Mouse (Mus musculus): ENCODE data around the gene Cdc40. TPM values are rescaled to one million over a fixed set of nuclear protein-coding genes. Genes with fewer than 3 reads are reported as not detected.
A peak's percentile ranks its signal among the peaks of the same experiment; 100 is the strongest.

Cdc40 gene
- polyA plus RNA-seq, 1 experiment from 2014 or later: 25.9 TPM

DNA sequence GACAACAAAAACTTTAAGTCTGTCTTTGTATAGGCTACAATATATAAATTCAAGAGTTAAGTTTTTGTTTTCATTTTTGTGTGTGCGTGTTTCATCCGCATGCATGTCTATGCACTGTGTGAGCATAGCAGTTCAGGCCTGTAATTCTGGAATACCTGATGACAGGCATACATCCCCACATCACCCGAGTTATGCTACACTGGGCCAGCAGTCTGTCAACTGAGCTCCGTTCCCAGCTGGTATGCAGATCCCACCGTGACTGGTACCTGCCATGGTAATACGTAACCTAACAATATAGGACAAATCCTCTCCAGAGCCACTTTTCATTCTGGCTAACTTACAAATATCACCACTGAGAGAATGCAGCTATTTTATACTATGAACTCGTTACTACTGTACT is 26.4 kb downstream of the Cdc40 start:
- Histone ChIP-seq H3K27ac (no peak overlapping the region), H3K4me3 (no peak overlapping the region), H3K9me3 (no peaks in the 10 kb centered on the region), H3K4me1 (replicated peaks) (peaks cover 4% of the 10 kb centered on the region; the same call in 1 of the 2 replicates), H3K9ac (no peak overlapping the region), H3K36me3 (peaks cover 4% of the 10 kb centered on the region; the same call in 1 of the 2 replicates), H3K27me3 (no peaks in the 10 kb centered on the region), H3K4me2 (no peak overlapping the region)
- ATAC-seq (ENCODE audit: low FRiP score): no peak
- WGBS: 84% methylated on average over 7 of the region's 7 CpGs

- WGBS: 83% methylated on average over 2 of the region's 2 CpGs
- no peak overlapping the region for H3K27ac ChIP-seq
- H3K4me3 ChIP-seq: no peak overlapping the region
- no peaks in the 10 kb centered on the region for H3K27me3 ChIP-seq
- no peaks in the 10 kb centered on the region for H3K9me3 ChIP-seq
- ATAC-seq (ENCODE audit: low FRiP score): no peak
- H3K4me2 ChIP-seq: no peak overlapping the region
- peaks cover 4% of the 10 kb centered on the region; the same call in 1 of the 2 replicates for H3K4me1 ChIP-seq (replicated peaks)
- H3K9ac ChIP-seq: no peak overlapping the region
- peaks cover 4% of the 10 kb centered on the region; the same call in 1 of the 2 replicates for H3K36me3 ChIP-seq
Observed at GRCm38 (mm10) chr10:40855616-40856015, 27.5 kb downstream of the Cdc40 start.

DNA sequence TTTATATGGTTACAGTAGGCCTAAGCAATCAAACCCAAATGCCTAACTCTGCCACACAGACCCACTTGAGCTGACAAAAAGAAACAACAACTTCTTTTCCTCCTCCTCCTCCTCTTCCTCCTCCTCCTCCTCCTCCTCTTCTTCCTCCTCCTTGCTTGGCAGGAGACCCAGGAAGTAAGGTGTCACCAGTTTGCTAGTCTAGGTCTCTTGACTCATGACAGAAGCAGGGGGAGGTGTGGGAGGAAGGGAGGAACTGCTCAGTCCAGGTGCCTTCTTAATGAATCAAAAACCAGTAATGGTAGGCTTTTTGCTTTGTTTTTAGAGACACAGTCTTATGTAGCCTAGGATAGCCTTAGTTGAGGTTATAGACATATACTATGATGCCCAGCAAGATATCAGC is 32.0 kb downstream of the Cdc40 start:
- no peak overlapping the region for H3K4me3 ChIP-seq
- no peak overlapping the region for H3K27ac ChIP-seq
- ATAC-seq (ENCODE audit: low FRiP score): no peak
- no peaks in the 10 kb centered on the region for H3K9me3 ChIP-seq
- H3K27me3 ChIP-seq: no peaks in the 10 kb centered on the region
- H3K36me3 ChIP-seq: peaks cover 24% of the 10 kb centered on the region
- H3K4me1 ChIP-seq (replicated peaks): no peaks in the 10 kb centered on the region
- H3K4me2 ChIP-seq: no peak overlapping the region
- no peak overlapping the region for H3K9ac ChIP-seq

GRCm38 (mm10) chr10:40850644-40851043 is 32.5 kb downstream of the Cdc40 start:
- 95% methylated on average over 2 of the region's 2 CpGs for WGBS
- no peaks in the 10 kb centered on the region for H3K4me1 ChIP-seq (replicated peaks)
- H3K27ac ChIP-seq: no peak overlapping the region
- no peak for ATAC-seq (ENCODE audit: low FRiP score)
- H3K4me3 ChIP-seq: no peak overlapping the region
- H3K36me3 ChIP-seq: peaks cover 25% of the 10 kb centered on the region
- no peak overlapping the region for H3K4me2 ChIP-seq
- no peaks in the 10 kb centered on the region for H3K27me3 ChIP-seq
- H3K9ac ChIP-seq: no peak overlapping the region
- no peaks in the 10 kb centered on the region for H3K9me3 ChIP-seq

DNA sequence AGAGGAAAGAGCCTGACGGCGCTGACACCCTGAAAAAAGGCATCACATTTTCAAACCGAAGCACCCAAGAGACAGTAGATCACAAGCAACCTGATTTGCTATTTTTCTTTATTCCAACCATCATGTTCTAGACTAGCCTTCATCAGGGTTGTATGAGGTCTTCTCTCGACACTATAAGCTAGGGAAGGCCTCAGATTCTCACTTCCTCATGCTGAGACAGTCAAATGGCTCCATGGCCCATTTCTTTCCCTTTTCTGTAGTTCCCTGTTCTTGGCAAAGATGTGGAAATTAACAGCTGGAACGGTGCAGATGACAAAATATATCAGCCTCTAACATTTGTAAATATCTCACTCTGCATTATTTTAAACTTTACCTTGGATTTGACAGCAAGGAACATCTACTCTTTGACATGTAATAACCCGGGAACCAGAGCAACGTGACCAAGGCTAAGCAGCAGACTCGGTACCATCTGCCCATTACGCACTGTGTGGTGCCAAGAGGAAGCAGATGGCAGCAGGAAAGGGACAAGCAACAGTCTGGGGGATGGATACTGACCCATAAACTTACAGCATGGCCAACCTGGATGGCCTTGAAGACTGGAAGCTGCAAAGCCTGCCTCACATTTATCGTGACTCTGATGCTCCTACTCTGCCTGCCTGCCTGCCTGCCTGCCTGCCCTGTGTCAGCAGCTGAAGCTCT is 35.8 kb downstream of the Cdc40 start:
- 90% methylated on average over 10 of the region's 10 CpGs for WGBS

GRCm38 (mm10) chr10:40845626-40846025 is 37.5 kb downstream of the Cdc40 start:
- H3K27ac ChIP-seq: no peak overlapping the region
- ATAC-seq (ENCODE audit: low FRiP score): no peak
- H3K36me3 ChIP-seq: peaks cover 62% of the 10 kb centered on the region
- no peak overlapping the region for H3K4me2 ChIP-seq
- no peaks in the 10 kb centered on the region for H3K9me3 ChIP-seq
- no peak overlapping the region for H3K9ac ChIP-seq
- 88% methylated on average over 6 of the region's 6 CpGs for WGBS
- H3K4me1 ChIP-seq (replicated peaks): peaks cover 3% of the 10 kb centered on the region; the same call in 1 of the 2 replicates
- H3K4me3 ChIP-seq: no peak overlapping the region
- H3K27me3 ChIP-seq: no peaks in the 10 kb centered on the region

More for the DNA sequence above, 35.8 kb downstream of the Cdc40 start:
- Histone ChIP-seq H3K9ac (no peak overlapping the region), H3K4me1 (replicated peaks) (peaks cover 3% of the 10 kb centered on the region; the same call in 1 of the 2 replicates), H3K27ac (no peak overlapping the region), H3K27me3 (no peaks in the 10 kb centered on the region), H3K4me2 (no peak overlapping the region), H3K36me3 (peaks cover 50% of the 10 kb centered on the region), H3K9me3 (no peaks in the 10 kb centered on the region), H3K4me3 (no peak overlapping the region)
- no peak for ATAC-seq (ENCODE audit: low FRiP score)

- Histone ChIP-seq H3K4me2 (0 out of 2 replicates have a peak overlapping the region, but pooled peaks have one; percentile 15), H3K4me3 (no peak overlapping the region), H3K27ac (peak overlapping the region; percentile 64; the same call in 1 of the 2 replicates), H3K9me3 (no peaks in the 10 kb centered on the region), H3K9ac (0 out of 2 replicates have a peak overlapping the region, but pooled peaks have one; percentile 5), H3K27me3 (no peaks in the 10 kb centered on the region), H3K36me3 (peaks cover 69% of the 10 kb centered on the region), H3K4me1 (replicated peaks) (peaks cover 3% of the 10 kb centered on the region; the same call in 1 of the 2 replicates)
- peak; percentile 72 for ATAC-seq (ENCODE audit: low FRiP score)
- WGBS: 76% methylated on average over 10 of the region's 10 CpGs
Observed at GRCm38 (mm10) chr10:40844546-40844945, 38.6 kb downstream of the Cdc40 start.

GRCm38 (mm10) chr10:40843841-40844240 is 39.3 kb downstream of the Cdc40 start:
- 81% methylated on average over 5 of the region's 5 CpGs for WGBS
- ATAC-seq (ENCODE audit: low FRiP score): no peak
- no peak overlapping the region for H3K4me2 ChIP-seq
- H3K4me1 ChIP-seq (replicated peaks): peaks cover 3% of the 10 kb centered on the region; the same call in 1 of the 2 replicates
- H3K9ac ChIP-seq: no peak overlapping the region
- peaks cover 70% of the 10 kb centered on the region for H3K36me3 ChIP-seq
- peak overlapping the region; percentile 64 for H3K27ac ChIP-seq
- H3K9me3 ChIP-seq: no peaks in the 10 kb centered on the region
- no peak overlapping the region for H3K4me3 ChIP-seq
- no peaks in the 10 kb centered on the region for H3K27me3 ChIP-seq

DNA sequence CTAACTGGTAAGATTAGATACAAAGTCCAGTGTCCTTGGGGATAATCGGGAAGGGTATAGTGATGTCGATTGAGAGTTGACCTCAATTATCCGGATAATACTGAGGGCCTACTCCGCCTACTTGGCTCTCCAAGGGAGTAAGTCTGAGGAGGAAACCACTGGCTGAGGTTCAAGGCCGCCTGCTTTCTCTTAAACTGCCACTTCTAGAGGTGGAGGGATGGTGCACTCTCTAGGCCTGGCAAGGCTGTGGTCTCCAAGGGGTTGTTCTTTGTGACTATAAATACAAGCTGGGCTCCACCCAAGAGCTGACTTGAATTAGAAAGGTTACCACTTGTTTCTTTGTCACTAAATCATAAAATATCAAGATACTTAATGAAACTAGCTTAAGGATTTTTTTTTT is 43.0 kb downstream of the Cdc40 start:
- Histone ChIP-seq H3K9ac (no peak overlapping the region), H3K27ac (no peak overlapping the region), H3K27me3 (no peaks in the 10 kb centered on the region), H3K4me2 (no peak overlapping the region), H3K4me3 (no peak overlapping the region), H3K4me1 (replicated peaks) (peaks cover 3% of the 10 kb centered on the region; the same call in 1 of the 2 replicates), H3K36me3 (peaks cover 65% of the 10 kb centered on the region), H3K9me3 (no peaks in the 10 kb centered on the region)
- 89% methylated on average over 5 of the region's 5 CpGs for WGBS
- no peak for ATAC-seq (ENCODE audit: low FRiP score)

- no peak for ATAC-seq (ENCODE audit: low FRiP score)
Observed at GRCm38 (mm10) chr10:40831267-40831666, 51.8 kb downstream of the Cdc40 start.

DNA sequence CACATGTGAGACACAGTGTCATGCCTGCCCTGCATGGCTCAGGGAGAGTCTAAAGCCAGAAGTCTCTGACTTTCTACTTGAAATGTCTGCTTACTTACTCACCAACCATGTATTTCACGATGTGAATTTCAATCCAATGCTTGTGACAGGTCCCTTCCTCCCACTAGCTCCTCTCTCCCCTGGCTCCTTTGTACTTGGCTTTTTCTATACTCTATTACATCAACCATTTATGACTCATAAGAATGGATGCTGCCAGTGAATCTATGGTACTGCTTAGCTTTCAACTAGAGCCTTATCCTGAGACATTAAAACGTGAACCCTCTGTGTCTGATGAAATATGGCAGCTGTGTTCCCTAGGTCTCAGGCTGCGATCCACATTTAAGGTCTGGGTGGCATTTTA is 52.8 kb downstream of the Cdc40 start:
- Histone ChIP-seq H3K4me1 (replicated peaks) (no peaks in the 10 kb centered on the region), H3K9ac (no peak overlapping the region), H3K4me3 (no peak overlapping the region), H3K36me3 (peaks cover 40% of the 10 kb centered on the region), H3K9me3 (no peaks in the 10 kb centered on the region), H3K27ac (no peak overlapping the region), H3K4me2 (no peak overlapping the region), H3K27me3 (no peaks in the 10 kb centered on the region)
- ATAC-seq (ENCODE audit: low FRiP score): no peak
- 92% methylated on average over 3 of the region's 3 CpGs for WGBS

More at GRCm38 (mm10) chr10:40831267-40831666, 51.8 kb downstream of the Cdc40 start:
- Histone ChIP-seq H3K4me3 (no peak overlapping the region), H3K27ac (no peak overlapping the region), H3K4me1 (replicated peaks) (no peaks in the 10 kb centered on the region), H3K36me3 (peaks cover 48% of the 10 kb centered on the region), H3K27me3 (no peaks in the 10 kb centered on the region), H3K9me3 (no peaks in the 10 kb centered on the region), H3K4me2 (no peak overlapping the region), H3K9ac (no peak overlapping the region)
- 89% methylated on average over 6 of the region's 7 CpGs for WGBS

DNA sequence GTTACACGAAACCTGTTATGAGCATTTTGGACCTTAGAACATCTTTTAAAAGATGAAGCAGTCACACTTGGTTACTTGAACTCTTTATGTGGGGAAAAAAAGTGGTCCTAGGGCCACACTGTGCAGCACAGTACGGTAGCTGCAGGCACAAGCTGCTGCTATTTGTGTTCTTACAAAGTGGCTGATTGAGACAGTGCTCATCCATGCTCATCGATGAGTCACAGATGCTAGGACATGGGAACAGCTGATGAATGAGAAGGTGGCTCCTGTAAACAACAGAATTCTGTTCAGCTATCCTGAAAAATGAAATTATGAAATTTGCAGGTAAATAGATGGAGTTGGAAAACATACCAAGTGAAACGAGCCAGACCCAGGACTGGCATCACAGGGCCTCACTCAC is 55.4 kb downstream of the Cdc40 start:
- Histone ChIP-seq H3K9ac (no peak overlapping the region), H3K9me3 (no peaks in the 10 kb centered on the region), H3K4me2 (no peak overlapping the region), H3K27ac (no peak overlapping the region), H3K36me3 (peaks cover 17% of the 10 kb centered on the region), H3K4me3 (no peak overlapping the region), H3K27me3 (no peaks in the 10 kb centered on the region), H3K4me1 (replicated peaks) (no peaks in the 10 kb centered on the region)
- ATAC-seq (ENCODE audit: low FRiP score): no peak
- 86% methylated on average over 4 of the region's 4 CpGs for WGBS

- H3K4me1 ChIP-seq (replicated peaks): no peaks in the 10 kb centered on the region
- no peak for ATAC-seq (ENCODE audit: low FRiP score)
- H3K9me3 ChIP-seq: no peaks in the 10 kb centered on the region
- no peak overlapping the region for H3K4me2 ChIP-seq
- H3K36me3 ChIP-seq: peaks cover 9% of the 10 kb centered on the region
- H3K4me3 ChIP-seq: no peak overlapping the region
- H3K9ac ChIP-seq: no peak overlapping the region
- H3K27me3 ChIP-seq: no peaks in the 10 kb centered on the region
- H3K27ac ChIP-seq: no peak overlapping the region
- 80% methylated on average over 6 of the region's 6 CpGs for WGBS
Observed at GRCm38 (mm10) chr10:40825952-40826351, 57.2 kb downstream of the Cdc40 start.
